Mouse (Mus musculus): Measurements from ENCODE around the gene Zp3. TPM values are rescaled to one million over a fixed set of nuclear protein-coding genes. Genes with fewer than 3 reads are reported as not detected.
A peak's percentile ranks its signal among the peaks of the same experiment; 100 is the strongest.

The Zp3 gene
- polyA plus RNA-seq, 1 experiment from 2014 or later = not detected

DNA sequence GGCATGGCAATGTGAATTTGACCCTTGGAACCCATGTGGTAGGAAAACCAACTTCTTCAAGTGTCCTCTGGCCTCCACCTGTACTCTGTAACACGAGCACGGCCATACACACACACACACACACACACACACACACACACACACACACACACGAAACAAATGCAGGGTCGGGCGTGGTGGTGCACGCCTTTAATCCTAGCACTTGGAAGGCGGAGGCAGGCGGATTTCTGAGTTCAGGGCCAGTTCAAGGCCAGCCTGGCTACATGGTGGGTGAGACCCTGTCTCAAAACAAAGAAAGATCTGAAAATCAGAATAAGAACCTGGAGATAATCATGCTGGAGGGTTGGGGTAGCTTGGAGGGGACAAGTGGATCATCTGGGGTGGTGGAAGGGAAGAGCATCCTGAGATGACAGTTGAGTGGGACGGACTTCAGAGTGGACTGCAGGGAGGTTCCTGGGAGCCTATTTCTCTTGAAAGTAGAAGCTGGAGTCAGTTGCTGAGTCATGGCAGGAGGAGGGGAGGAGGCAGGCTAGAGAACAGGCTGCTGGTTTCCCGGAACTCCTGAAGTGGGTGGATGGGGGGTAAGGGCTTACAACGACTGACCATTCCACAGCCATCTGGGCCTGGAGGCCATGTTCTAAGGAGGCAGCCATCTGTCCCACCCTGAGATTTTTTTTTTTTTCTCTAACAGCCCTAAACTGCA lies 29.0 kb upstream of the Zp3 start:
- no peak overlapping the region for H3K9ac ChIP-seq
- H3K27ac ChIP-seq = no peak overlapping the region; the same call in 1 of the 2 replicates
- no peak for ATAC-seq (ENCODE audit: low FRiP score)
- no peak overlapping the region for H3K4me3 ChIP-seq (replicated peaks)
- H3K36me3 ChIP-seq (replicated peaks) = no peaks in the 10 kb centered on the region
- WGBS = 86% methylated on average over 11 of the region's 11 CpGs
- H3K9me3 ChIP-seq = no peaks in the 10 kb centered on the region
- H3K4me2 ChIP-seq = no peak overlapping the region
- peaks cover 6% of the 10 kb centered on the region for H3K4me1 ChIP-seq
- H3K27me3 ChIP-seq = 0 out of 2 replicates have a peak, but pooled peaks cover 4% of the 10 kb centered on the region

DNA sequence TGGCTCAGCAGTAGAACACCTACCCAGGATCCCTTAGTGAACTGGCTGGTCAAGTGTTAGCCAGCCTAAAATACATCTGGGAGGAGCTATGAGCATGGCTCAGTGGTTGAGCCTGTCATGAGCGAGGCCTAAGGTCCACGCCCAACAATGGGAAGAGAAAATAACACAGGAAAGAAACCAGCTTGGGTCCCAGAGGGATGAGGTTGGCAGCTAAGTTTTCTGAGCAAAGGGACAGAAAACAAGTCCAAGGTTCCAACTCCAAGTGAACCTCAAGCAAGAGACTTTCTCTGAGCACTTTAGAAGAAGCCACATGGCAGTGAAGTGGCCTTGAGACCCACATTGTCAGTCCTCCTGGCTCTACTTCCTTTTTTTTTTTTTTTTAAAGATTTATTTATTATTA lies 28.2 kb upstream of the Zp3 start:
- H3K36me3 ChIP-seq (replicated peaks) = no peaks in the 10 kb centered on the region
- no peak overlapping the region for H3K4me2 ChIP-seq
- no peak overlapping the region for H3K27ac ChIP-seq
- 90% methylated on average over 2 of the region's 2 CpGs for WGBS
- no peaks in the 10 kb centered on the region for H3K4me1 ChIP-seq
- no peak for ATAC-seq (ENCODE audit: low FRiP score)
- no peak overlapping the region for H3K4me3 ChIP-seq (replicated peaks)
- 0 out of 2 replicates have a peak, but pooled peaks cover 4% of the 10 kb centered on the region for H3K27me3 ChIP-seq
- no peaks in the 10 kb centered on the region for H3K9me3 ChIP-seq
- H3K9ac ChIP-seq = no peak overlapping the region

DNA sequence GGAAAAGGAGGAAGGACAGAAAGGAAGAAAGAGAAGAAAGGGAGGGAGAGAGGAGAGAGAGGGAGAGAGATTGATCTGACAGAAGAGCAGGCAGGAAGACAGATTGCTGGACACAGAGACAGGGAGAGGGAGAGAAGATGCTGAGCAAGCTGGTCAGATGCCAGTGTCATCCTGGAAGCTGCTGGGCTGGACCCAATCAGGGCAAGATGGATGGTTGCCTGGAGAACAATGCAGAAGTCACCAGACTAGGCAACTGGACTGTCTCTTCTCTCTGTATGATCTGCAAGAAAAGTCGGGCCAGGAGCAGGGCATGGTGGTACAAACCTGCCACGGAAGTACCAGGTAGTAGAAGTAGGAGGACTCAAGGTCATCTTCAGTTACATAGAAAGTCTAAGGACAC lies 27.1 kb upstream of the Zp3 start:
- no peak overlapping the region for H3K27ac ChIP-seq
- no peak overlapping the region for H3K9ac ChIP-seq
- H3K4me2 ChIP-seq = no peak overlapping the region
- H3K36me3 ChIP-seq (replicated peaks) = no peaks in the 10 kb centered on the region
- no peak overlapping the region for H3K4me3 ChIP-seq (replicated peaks)
- H3K4me1 ChIP-seq = peaks cover 5% of the 10 kb centered on the region; the same call in 1 of the 2 replicates
- ATAC-seq (ENCODE audit: low FRiP score) = no peak
- WGBS = 96% methylated on average over 2 of the region's 2 CpGs
- H3K27me3 ChIP-seq = 0 out of 2 replicates have a peak, but pooled peaks cover 4% of the 10 kb centered on the region
- no peaks in the 10 kb centered on the region for H3K9me3 ChIP-seq

DNA sequence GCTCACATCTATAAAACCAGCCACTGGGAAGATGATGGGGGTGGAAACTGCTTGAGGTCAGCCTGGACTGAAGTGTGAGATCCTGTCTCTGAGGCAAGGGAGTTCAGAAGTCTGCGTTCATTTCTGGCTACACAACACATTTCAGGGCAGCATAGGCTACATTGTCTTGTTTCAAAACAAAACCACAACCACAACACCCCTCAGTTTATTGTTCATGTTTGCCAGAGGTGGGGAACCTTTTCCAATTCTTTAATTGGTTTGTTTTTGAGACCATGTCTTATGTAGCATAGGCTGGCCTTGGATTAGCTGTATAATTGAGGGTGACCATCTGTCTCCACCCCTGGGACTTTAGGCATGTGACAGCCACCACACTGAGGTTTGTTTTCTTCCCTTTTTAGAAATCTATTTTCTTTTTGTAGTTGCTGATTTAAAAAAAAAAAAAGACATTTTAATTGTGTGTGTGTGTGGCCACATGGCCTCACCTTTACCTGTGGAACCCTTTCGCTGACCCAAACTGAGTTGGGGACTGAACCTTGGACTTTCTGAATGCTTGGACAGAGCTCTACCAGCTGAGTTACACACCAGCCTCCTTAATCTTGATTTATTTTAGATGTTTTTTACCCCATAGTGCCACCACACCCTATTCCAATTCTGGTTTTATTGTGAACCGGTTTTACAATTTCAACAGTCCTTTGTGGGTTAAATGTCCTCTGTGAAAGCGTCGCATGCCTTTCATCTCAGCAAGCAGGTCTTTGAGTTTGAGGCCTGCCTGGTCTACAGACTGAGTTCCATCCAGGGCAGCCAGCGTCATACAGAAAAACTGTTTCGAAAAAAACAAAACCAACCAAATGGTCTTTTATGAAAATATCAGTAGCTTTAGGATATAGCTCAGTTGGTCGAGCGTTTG lies 23.3 kb upstream of the Zp3 start:
- Histone ChIP-seq H3K9me3 (no peaks in the 10 kb centered on the region), H3K4me2 (peak overlapping the region; percentile 51), H3K4me3 (replicated peaks) (no peak overlapping the region), H3K4me1 (peaks cover 7% of the 10 kb centered on the region), H3K9ac (no peak overlapping the region), H3K27me3 (no peaks in the 10 kb centered on the region), H3K36me3 (replicated peaks) (no peaks in the 10 kb centered on the region), H3K27ac (peak overlapping the region; percentile 82)
- no peak for ATAC-seq (ENCODE audit: low FRiP score)
- WGBS = 89% methylated on average over 9 of the region's 9 CpGs

DNA sequence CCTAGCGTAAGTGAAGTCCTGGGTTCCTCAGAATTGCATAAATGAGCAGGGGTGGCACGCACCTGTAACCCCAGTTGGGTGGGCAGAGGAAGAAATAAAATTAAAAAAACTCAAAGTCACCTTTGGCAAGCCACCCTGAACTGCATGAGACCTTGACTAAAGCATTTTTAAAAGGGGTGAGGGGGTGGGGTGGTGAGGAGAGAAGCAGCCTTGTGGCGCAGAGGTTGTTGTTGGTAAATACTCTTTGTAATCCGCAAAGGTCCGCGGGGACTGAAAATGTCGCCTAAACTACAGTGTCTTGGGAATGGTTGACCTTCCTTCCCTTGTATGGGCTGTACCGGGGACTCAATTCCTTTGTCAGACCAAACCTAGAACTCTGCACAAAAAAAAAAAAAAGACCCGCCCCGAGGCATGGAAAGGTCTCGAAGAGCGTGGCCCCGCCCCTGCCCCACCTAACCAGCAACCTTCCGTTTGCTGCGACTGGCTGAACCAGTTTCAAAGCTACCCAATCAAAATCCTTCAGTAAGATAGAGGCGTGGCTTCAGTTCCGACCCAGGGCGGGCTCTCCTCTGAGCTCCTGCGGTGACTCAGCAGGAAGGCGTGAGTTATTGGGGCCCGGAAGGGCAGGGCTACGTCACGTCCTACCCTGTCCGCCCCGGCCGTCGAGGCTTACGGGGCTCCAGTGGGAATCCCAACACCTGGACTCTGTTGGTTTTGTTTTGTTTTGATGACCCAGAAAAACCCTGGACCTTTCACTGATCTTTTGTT lies 22.5 kb upstream of the Zp3 start:
- H3K27ac ChIP-seq = peak overlapping the region; percentile 82
- peak overlapping the region; percentile 23 for H3K4me3 ChIP-seq (replicated peaks)
- no peaks in the 10 kb centered on the region for H3K27me3 ChIP-seq
- no peaks in the 10 kb centered on the region for H3K9me3 ChIP-seq
- no peak overlapping the region for H3K9ac ChIP-seq
- peaks cover 11% of the 10 kb centered on the region for H3K4me1 ChIP-seq
- peak; percentile 83 for ATAC-seq (ENCODE audit: low FRiP score)
- WGBS = 7% methylated on average over 28 of the region's 28 CpGs
- no peaks in the 10 kb centered on the region for H3K36me3 ChIP-seq (replicated peaks)
- H3K4me2 ChIP-seq = peak overlapping the region; percentile 51

DNA sequence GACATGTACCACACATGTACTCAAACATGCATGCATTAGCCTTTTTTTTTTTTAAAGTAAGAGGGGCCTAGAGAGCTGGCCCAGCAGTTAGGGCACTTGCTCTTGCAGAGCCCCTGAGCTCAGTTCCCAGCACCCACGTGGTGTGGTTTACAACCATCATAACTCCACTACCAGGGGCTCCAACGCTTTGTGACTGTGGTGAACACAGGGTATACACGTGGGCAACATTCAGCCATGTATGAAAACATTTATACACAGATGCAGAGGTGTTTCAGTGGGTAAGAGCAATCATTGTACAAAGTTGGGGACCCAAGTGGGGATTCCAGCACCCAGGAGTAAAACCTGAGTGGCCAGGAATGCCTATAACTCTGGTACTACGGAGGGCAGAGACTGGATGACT lies 21.5 kb upstream of the Zp3 start:
- Histone ChIP-seq H3K9me3 (no peaks in the 10 kb centered on the region), H3K36me3 (replicated peaks) (no peaks in the 10 kb centered on the region), H3K27me3 (no peaks in the 10 kb centered on the region), H3K4me3 (replicated peaks) (no peak overlapping the region), H3K4me1 (peaks cover 17% of the 10 kb centered on the region), H3K27ac (no peak overlapping the region), H3K4me2 (no peak overlapping the region), H3K9ac (no peak overlapping the region)
- WGBS = 79% methylated on average over 4 of the region's 4 CpGs
- no peak for ATAC-seq (ENCODE audit: low FRiP score)

DNA sequence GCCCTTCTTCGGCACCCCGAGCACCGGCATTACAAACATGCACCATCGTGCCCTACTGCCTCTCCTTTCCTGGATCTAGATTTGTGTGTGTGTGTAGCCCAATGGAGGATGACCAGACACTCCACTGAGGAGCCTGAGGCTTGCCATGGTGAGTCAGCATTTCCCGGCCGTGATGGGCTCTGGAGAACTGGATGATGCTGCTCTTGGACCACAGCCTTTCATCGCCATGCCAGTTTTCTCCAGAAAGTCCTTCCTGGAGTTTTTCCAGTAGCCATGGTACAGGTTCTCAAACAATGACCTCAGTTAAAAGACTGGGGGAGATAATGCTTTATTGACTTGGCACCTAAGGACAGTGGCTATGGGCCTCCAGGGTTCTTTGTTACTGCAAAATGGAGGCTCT lies 20.0 kb upstream of the Zp3 start:
- no peak overlapping the region for H3K4me3 ChIP-seq (replicated peaks)
- peaks cover 17% of the 10 kb centered on the region for H3K4me1 ChIP-seq
- WGBS = 88% methylated on average over 7 of the region's 7 CpGs
- H3K4me2 ChIP-seq = no peak overlapping the region
- H3K36me3 ChIP-seq (replicated peaks) = no peaks in the 10 kb centered on the region
- no peak overlapping the region for H3K27ac ChIP-seq
- no peak overlapping the region for H3K9ac ChIP-seq
- peaks cover 6% of the 10 kb centered on the region; the same call in 1 of the 2 replicates for H3K27me3 ChIP-seq
- H3K9me3 ChIP-seq = no peaks in the 10 kb centered on the region
- no peak for ATAC-seq (ENCODE audit: low FRiP score)

DNA sequence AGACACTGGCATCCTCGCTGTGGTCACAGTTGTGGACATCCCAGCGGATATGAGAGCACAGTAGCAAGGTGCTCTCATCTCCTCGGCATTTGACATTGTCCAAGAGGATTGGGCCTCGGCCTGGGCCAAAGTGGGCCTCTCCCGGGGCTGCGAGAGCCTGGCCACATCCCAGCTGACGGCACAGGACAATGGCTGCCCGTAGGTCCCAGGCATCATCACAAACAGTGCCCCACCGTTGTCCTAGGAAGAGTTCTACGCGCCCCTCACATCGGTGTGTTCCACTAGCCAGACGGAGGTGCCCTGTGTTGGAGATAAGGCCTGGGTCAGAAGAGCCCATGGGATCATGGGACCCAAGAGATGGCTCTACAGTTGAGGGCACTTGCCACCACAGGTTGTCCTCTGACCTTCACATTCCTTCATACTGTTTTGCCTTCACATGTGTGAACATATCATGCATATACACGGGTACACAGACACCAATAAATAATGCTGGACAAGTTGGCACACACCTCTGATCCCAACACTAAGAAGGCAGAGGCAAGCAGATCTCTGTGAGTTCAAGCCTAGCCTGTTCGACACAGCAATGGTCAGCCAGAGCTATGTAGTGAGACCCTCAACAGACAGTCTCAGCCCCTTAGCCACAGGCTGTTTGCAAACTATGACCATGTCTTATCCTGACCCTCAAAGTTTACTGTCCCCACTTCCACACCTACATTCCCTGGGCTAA lies 18.8 kb upstream of the Zp3 start:
- Histone ChIP-seq H3K27ac (peak overlapping the region; percentile 95; the same call in 1 of the 2 replicates), H3K4me3 (replicated peaks) (no peak overlapping the region), H3K4me1 (peaks cover 21% of the 10 kb centered on the region)

DNA sequence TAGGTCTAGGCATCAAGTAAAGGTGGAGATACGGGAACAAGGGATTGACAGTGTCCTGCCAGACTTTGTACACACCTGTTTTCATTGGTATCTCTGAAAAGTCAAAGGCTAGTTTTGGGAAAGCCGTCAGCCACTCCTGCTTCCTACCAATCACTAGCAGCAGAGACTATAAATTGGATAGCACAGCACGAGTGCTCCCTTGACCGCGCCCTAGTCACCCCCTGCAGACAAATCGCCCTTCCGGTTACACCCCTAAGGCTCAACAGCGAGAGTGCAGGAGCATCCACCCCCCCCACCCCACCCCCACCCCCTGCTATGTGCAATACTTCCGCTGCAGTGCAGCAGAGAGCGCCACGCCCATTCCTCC lies 17.8 kb upstream of the Zp3 start:
- Histone ChIP-seq H3K4me3 (replicated peaks) (peak overlapping the region; percentile 59), H3K27me3 (peaks cover 12% of the 10 kb centered on the region), H3K27ac (peak overlapping the region; percentile 95), H3K36me3 (replicated peaks) (no peaks in the 10 kb centered on the region), H3K4me2 (peak overlapping the region; percentile 83), H3K9ac (peak overlapping the region; percentile 30; the same call in 1 of the 2 replicates), H3K9me3 (no peaks in the 10 kb centered on the region), H3K4me1 (peaks cover 18% of the 10 kb centered on the region)
- 1% methylated on average over 11 of the region's 11 CpGs for WGBS
- no peak for ATAC-seq (ENCODE audit: low FRiP score)

More for the DNA sequence above, 18.8 kb upstream of the Zp3 start:
- ATAC-seq (ENCODE audit: low FRiP score) = no peak
- peaks cover 12% of the 10 kb centered on the region for H3K27me3 ChIP-seq
- H3K9ac ChIP-seq = no peak overlapping the region
- H3K36me3 ChIP-seq (replicated peaks) = no peaks in the 10 kb centered on the region
- WGBS = 96% methylated on average over 15 of the region's 15 CpGs
- H3K4me2 ChIP-seq = no peak overlapping the region
- H3K9me3 ChIP-seq = no peaks in the 10 kb centered on the region

DNA sequence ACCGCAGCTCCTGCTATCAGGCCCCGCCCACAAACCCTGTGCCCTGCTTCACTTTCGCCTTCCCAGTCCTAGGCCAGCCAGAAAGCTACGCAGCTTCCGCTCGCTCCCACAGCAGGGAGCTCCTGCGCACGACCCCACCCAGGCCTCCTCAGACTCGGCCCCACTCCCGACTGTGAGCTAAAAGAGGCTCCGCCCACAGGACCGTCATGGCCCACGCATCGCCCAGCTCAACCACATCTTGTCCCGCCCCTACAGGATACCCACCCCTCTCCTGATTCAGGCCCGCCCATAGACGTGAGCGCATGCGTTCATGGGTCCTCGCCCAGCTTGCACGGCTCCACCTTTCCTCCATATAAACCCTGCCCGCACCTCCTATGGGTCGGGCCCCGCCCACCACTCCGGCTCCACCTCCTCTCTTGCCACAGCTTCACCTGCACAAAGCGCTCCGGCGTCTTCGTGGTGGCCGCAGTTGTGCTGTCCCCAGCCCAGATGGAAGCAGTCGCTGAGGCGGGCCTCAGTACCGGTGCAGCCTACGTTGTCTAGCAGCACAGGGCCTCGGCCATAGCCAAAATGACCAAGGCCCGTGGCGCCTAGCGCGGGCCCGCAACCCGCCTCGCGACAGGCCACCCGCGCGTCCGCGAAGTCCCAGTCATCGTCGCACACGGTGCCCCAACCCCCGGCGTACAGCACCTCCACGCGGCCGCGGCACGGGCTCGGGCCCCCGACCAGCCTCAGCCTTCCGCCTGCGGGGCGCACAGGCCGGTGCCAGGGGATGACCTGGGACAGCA lies 17.2 kb upstream of the Zp3 start:
- ATAC-seq (ENCODE audit: low FRiP score) = peak; percentile 96
- Histone ChIP-seq H3K4me2 (peak overlapping the region; percentile 83), H3K9ac (peak overlapping the region; percentile 88), H3K9me3 (no peaks in the 10 kb centered on the region), H3K27ac (peak overlapping the region; percentile 95), H3K4me3 (replicated peaks) (peak overlapping the region; percentile 59), H3K4me1 (peaks cover 17% of the 10 kb centered on the region), H3K36me3 (replicated peaks) (no peaks in the 10 kb centered on the region), H3K27me3 (peaks cover 12% of the 10 kb centered on the region)
- 1% methylated on average over 63 of the region's 64 CpGs for WGBS

DNA sequence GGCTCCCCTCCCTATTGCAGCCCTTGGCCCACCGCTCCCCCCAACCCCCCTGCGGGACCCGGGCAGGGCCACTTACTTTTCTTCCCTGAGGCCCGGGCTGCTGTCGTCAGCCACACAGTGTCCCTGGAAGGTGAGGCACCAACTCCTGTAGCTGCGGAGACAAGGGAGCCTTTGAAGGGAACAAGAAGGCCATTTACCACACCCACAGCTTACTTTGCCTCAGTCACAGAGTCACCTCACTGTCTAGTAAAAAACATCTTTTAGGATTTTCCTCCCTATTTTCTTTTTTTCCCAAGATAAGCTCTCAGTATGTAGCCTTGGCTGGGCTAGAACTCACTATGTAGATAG lies 16.6 kb upstream of the Zp3 start:
- 0% methylated on average over 6 of the region's 6 CpGs for WGBS

More for the DNA sequence above, 16.6 kb upstream of the Zp3 start:
- Histone ChIP-seq H3K4me3 (replicated peaks) (peak overlapping the region; percentile 59), H3K27me3 (peaks cover 12% of the 10 kb centered on the region), H3K4me2 (peak overlapping the region; percentile 83), H3K27ac (peak overlapping the region; percentile 95), H3K9me3 (no peaks in the 10 kb centered on the region), H3K36me3 (replicated peaks) (no peaks in the 10 kb centered on the region), H3K4me1 (peaks cover 17% of the 10 kb centered on the region), H3K9ac (peak overlapping the region; percentile 88)
- no peak for ATAC-seq (ENCODE audit: low FRiP score)
